ENCODE assay signal across 21 mouse cellular contexts in genomic region chr17:37203917-37204236, GRCm38 (mm10). TPM values are rescaled to one million over a fixed set of nuclear protein-coding genes. Genes with fewer than 3 reads are reported as not detected.
DNase-seq lines count a peak whose midpoint lies in the region; ATAC-seq and TF ChIP-seq lines count a peak whose summit lies in the region.
"Had no signal": no experiment of that assay in that cellular context is flagged by ENCODE, and none has a peak within 500 bp of the region (broad histone marks: within the 10 kb centered on the region; RNA-seq: fewer than 3 reads in every experiment).

No protein-coding gene starts in this region.

- ATAC-seq in forebrain, embryonic 12.5 days (ENCODE audit: low FRiP score), result peak; percentile 55
- ATAC-seq in midbrain, embryonic 12.5 days (ENCODE audit: low FRiP score, low read depth), result peak; percentile 67
- no peak for ATAC-seq in midbrain, embryonic 14.5 days (ENCODE audit: low FRiP score, low TSS enrichment)
- ATAC-seq in megakaryocyte progenitor cell, adult 5-6 weeks (replicated peaks; ENCODE audit: poor library complexity), result peak; percentile 15; the same call in 1 of the 2 replicates
- 0 out of 2 replicates have a peak, but pooled peaks have one; percentile 12 for ATAC-seq in stomach, postnatal 0 days (ENCODE audit: low FRiP score, low TSS enrichment)

- peaks cover 5% of the 10 kb centered on the region; the same call in 1 of the 2 replicates for H3K27me3 ChIP-seq in forebrain, embryonic 12.5 days
- H3K27me3 ChIP-seq in forebrain, embryonic 10.5 days (ENCODE audit: poor library complexity, severe bottlenecking), result peaks cover 11% of the 10 kb centered on the region
- H3K27me3 ChIP-seq in midbrain, embryonic 12.5 days, result 0 out of 2 replicates have a peak, but pooled peaks cover 9% of the 10 kb centered on the region
- H3K27me3 ChIP-seq in midbrain, embryonic 14.5 days (ENCODE audit: control insufficient read depth, insufficient read depth, low read length), result no peaks in the 10 kb centered on the region
- H3K27me3 ChIP-seq in stomach, postnatal 0 days (ENCODE audit: control insufficient read depth, insufficient read depth, low read length), result no peaks in the 10 kb centered on the region
- H3K27me3 ChIP-seq: stomach, embryonic 15.5 days had no signal

- no peak overlapping the region for H3K27ac ChIP-seq in forebrain, embryonic 12.5 days
- H3K27ac ChIP-seq in forebrain, embryonic 10.5 days, result no peak overlapping the region
- no peak overlapping the region for H3K27ac ChIP-seq in midbrain, embryonic 12.5 days (replicated peaks)
- H3K27ac ChIP-seq in midbrain, embryonic 14.5 days (replicated peaks; ENCODE audit: low read depth, low read length), result no peak overlapping the region
- no peak overlapping the region for H3K27ac ChIP-seq in stomach, postnatal 0 days (replicated peaks)
- H3K27ac ChIP-seq: heart, adult 2 months; stomach, embryonic 15.5 days had no signal

- WGBS in forebrain, embryonic 12.5 days, result 32% methylated on average over 3 of the region's 3 CpGs
- 34% methylated on average over 3 of the region's 3 CpGs for WGBS in forebrain, embryonic 10.5 days
- 33% methylated on average over 3 of the region's 3 CpGs for WGBS in midbrain, embryonic 12.5 days
- WGBS in midbrain, embryonic 14.5 days, result 32% methylated on average over 3 of the region's 3 CpGs
- 25% methylated on average over 3 of the region's 3 CpGs for WGBS in stomach, postnatal 0 days

- no peak overlapping the region for H3K4me3 ChIP-seq in forebrain, embryonic 12.5 days (replicated peaks)
- H3K4me3 ChIP-seq in forebrain, embryonic 10.5 days, result no peak overlapping the region
- H3K4me3 ChIP-seq in midbrain, embryonic 12.5 days, result no peak overlapping the region
- no peak overlapping the region for H3K4me3 ChIP-seq in midbrain, embryonic 14.5 days (replicated peaks; ENCODE audit: low read depth, low read length)
- H3K4me3 ChIP-seq in stomach, postnatal 0 days (ENCODE audit: low read depth, low read length), result no peak overlapping the region
- H3K4me3 ChIP-seq: heart, adult 2 months; stomach, embryonic 15.5 days had no signal

- no peaks in the 10 kb centered on the region for H3K36me3 ChIP-seq in forebrain, embryonic 12.5 days (replicated peaks)
- no peaks in the 10 kb centered on the region for H3K36me3 ChIP-seq in forebrain, embryonic 10.5 days (replicated peaks)
- H3K36me3 ChIP-seq in midbrain, embryonic 12.5 days, result no peaks in the 10 kb centered on the region
- no peaks in the 10 kb centered on the region for H3K36me3 ChIP-seq in midbrain, embryonic 14.5 days (ENCODE audit: control insufficient read depth, insufficient read depth, low read length)
- H3K36me3 ChIP-seq in stomach, postnatal 0 days (ENCODE audit: control insufficient read depth, insufficient read depth, low read length), result no peaks in the 10 kb centered on the region
- H3K36me3 ChIP-seq: stomach, embryonic 15.5 days had no signal

- no peak for DNase-seq in forebrain, embryonic 10.5 days (ENCODE audit: extremely low spot score, low spot score)
- DNase-seq in midbrain, embryonic 14.5 days, result no peak
- DNase-seq in stomach, postnatal 0 days (ENCODE audit: low spot score), result no peak
- DNase-seq in cerebellum, adult 9-10 months, result no peak
- DNase-seq in right cerebral cortex, postnatal 25 days, result no peak

- H3K9me3 ChIP-seq in forebrain, embryonic 12.5 days, result no peaks in the 10 kb centered on the region
- no peaks in the 10 kb centered on the region for H3K9me3 ChIP-seq in forebrain, embryonic 10.5 days
- H3K9me3 ChIP-seq in midbrain, embryonic 12.5 days, result no peaks in the 10 kb centered on the region
- H3K9me3 ChIP-seq in midbrain, embryonic 14.5 days (ENCODE audit: control insufficient read depth, low read length), result no peaks in the 10 kb centered on the region
- no peaks in the 10 kb centered on the region for H3K9me3 ChIP-seq in stomach, postnatal 0 days (ENCODE audit: control insufficient read depth, low read length)
- H3K9me3 ChIP-seq: stomach, embryonic 15.5 days had no signal

- H3K4me2 ChIP-seq in forebrain, embryonic 12.5 days, result no peak overlapping the region
- no peak overlapping the region for H3K4me2 ChIP-seq in midbrain, embryonic 12.5 days (replicated peaks)
- no peak overlapping the region for H3K4me2 ChIP-seq in midbrain, embryonic 14.5 days (ENCODE audit: low read length)
- H3K4me2 ChIP-seq in stomach, postnatal 0 days (replicated peaks; ENCODE audit: low read depth), result no peak overlapping the region
- H3K4me2 ChIP-seq: stomach, embryonic 15.5 days had no signal

- no peak overlapping the region for H3K9ac ChIP-seq in forebrain, embryonic 12.5 days
- H3K9ac ChIP-seq in midbrain, embryonic 12.5 days (replicated peaks), result no peak overlapping the region
- no peak overlapping the region for H3K9ac ChIP-seq in midbrain, embryonic 14.5 days (replicated peaks; ENCODE audit: low read length)
- no peak overlapping the region for H3K9ac ChIP-seq in stomach, postnatal 0 days (ENCODE audit: low read length)
- H3K9ac ChIP-seq: stomach, embryonic 15.5 days had no signal

- no peak for TF ChIP-seq CTCF in stomach, postnatal 0 days (IDR thresholded peaks at IDR 0.05; ENCODE audit: low read depth)

- no peaks in the 10 kb centered on the region for H3K4me1 ChIP-seq in forebrain, embryonic 12.5 days
- H3K4me1 ChIP-seq in forebrain, embryonic 10.5 days, result no peaks in the 10 kb centered on the region
- no peaks in the 10 kb centered on the region for H3K4me1 ChIP-seq in midbrain, embryonic 12.5 days
- H3K4me1 ChIP-seq in midbrain, embryonic 14.5 days (ENCODE audit: control insufficient read depth, insufficient read depth, low read length), result no peaks in the 10 kb centered on the region
- H3K4me1 ChIP-seq in stomach, postnatal 0 days (replicated peaks; ENCODE audit: control insufficient read depth, insufficient read depth), result no peaks in the 10 kb centered on the region
- H3K4me1 ChIP-seq: stomach, embryonic 15.5 days had no signal

- TF ChIP-seq EP300 in stomach, postnatal 0 days (optimal IDR thresholded peaks at IDR 0.05), result no peak

RNA-seq across cellular contexts. Expression of gene Olfr94, which starts 3.1 kb away (rescaled TPM):
- not detected in 2 replicates for polyA plus RNA-seq in forebrain, embryonic 12.5 days (2016; fragmentation: Nextera tagmentation; extraction: Ambion mirVana)
- not detected in 2 replicates for polyA plus RNA-seq in forebrain, embryonic 10.5 days (2016; fragmentation: Nextera tagmentation; extraction: Ambion mirVana)
- polyA plus RNA-seq in midbrain, embryonic 12.5 days (2016; fragmentation: Nextera tagmentation; extraction: Ambion mirVana), result not detected in 2 replicates
- polyA plus RNA-seq in midbrain, embryonic 14.5 days (2014; fragmentation: Nextera tagmentation; extraction: Ambion mirVana), result not detected in 2 replicates
- total RNA-seq in megakaryocyte progenitor cell, adult 5-6 weeks (2015), result not detected in 2 replicates
- not detected in 2 replicates for total RNA-seq in megakaryocyte progenitor cell, adult 5-6 weeks (2017)
- 0.16 and 0.19 TPM in 2 replicates for polyA plus RNA-seq in stomach, postnatal 0 days (2015; fragmentation: Nextera tagmentation; extraction: Ambion mirVana)
- total RNA-seq: adrenal gland, postnatal 4 days; gastrocnemius, postnatal 10 days; heart, adult 2 months; layer of hippocampus, postnatal 10 days; left cerebral cortex, postnatal 14 days; liver, adult 2 months had no signal
- polyA plus RNA-seq: embryonic facial prominence, embryonic 11.5 days; heart, adult 2 months; heart, postnatal 0 days; inflammation-experienced regulatory T-cells, adult 6 months; liver, adult 2 months; lung, adult 2 months; Patski; small intestine, adult 2 months; stomach, embryonic 15.5 days had no signal

RNA-seq across cellular contexts. Expression of gene Olfr95, which starts 9.0 kb away (rescaled TPM):
- 0.06 TPM in 1 of 2 replicates, not detected in the other for polyA plus RNA-seq in forebrain, embryonic 12.5 days (2016; fragmentation: Nextera tagmentation; extraction: Ambion mirVana)
- polyA plus RNA-seq in forebrain, embryonic 10.5 days (2016; fragmentation: Nextera tagmentation; extraction: Ambion mirVana), result not detected in 2 replicates
- polyA plus RNA-seq in midbrain, embryonic 12.5 days (2016; fragmentation: Nextera tagmentation; extraction: Ambion mirVana), result not detected in 2 replicates
- polyA plus RNA-seq in midbrain, embryonic 14.5 days (2014; fragmentation: Nextera tagmentation; extraction: Ambion mirVana), result not detected in 2 replicates
- not detected in 2 replicates for total RNA-seq in megakaryocyte progenitor cell, adult 5-6 weeks (2015)
- not detected in 2 replicates for total RNA-seq in megakaryocyte progenitor cell, adult 5-6 weeks (2017)
- polyA plus RNA-seq in stomach, postnatal 0 days (2015; fragmentation: Nextera tagmentation; extraction: Ambion mirVana), result not detected in 2 replicates
- total RNA-seq: adrenal gland, postnatal 4 days; gastrocnemius, postnatal 10 days; heart, adult 2 months; layer of hippocampus, postnatal 10 days; left cerebral cortex, postnatal 14 days; liver, adult 2 months had no signal
- polyA plus RNA-seq: embryonic facial prominence, embryonic 11.5 days; heart, adult 2 months; heart, postnatal 0 days; inflammation-experienced regulatory T-cells, adult 6 months; liver, adult 2 months; lung, adult 2 months; Patski; small intestine, adult 2 months; stomach, embryonic 15.5 days had no signal

RNA-seq across cellular contexts. Expression of gene Ubd, which starts 10.2 kb away (rescaled TPM):
- polyA plus RNA-seq in forebrain, embryonic 12.5 days (2016; fragmentation: Nextera tagmentation; extraction: Ambion mirVana), result not detected in 2 replicates
- not detected in 2 replicates for polyA plus RNA-seq in forebrain, embryonic 10.5 days (2016; fragmentation: Nextera tagmentation; extraction: Ambion mirVana)
- polyA plus RNA-seq in midbrain, embryonic 12.5 days (2016; fragmentation: Nextera tagmentation; extraction: Ambion mirVana), result not detected in 2 replicates
- not detected in 2 replicates for polyA plus RNA-seq in midbrain, embryonic 14.5 days (2014; fragmentation: Nextera tagmentation; extraction: Ambion mirVana)
- 0.22 TPM in 1 of 2 replicates, not detected in the other for total RNA-seq in megakaryocyte progenitor cell, adult 5-6 weeks (2015)
- total RNA-seq in megakaryocyte progenitor cell, adult 5-6 weeks (2017), result 0.27 TPM in 1 of 2 replicates, not detected in the other
- 0.15 and 0.27 TPM in 2 replicates for polyA plus RNA-seq in stomach, postnatal 0 days (2015; fragmentation: Nextera tagmentation; extraction: Ambion mirVana)
- total RNA-seq: adrenal gland, postnatal 4 days; gastrocnemius, postnatal 10 days; heart, adult 2 months; layer of hippocampus, postnatal 10 days; left cerebral cortex, postnatal 14 days had no signal
- polyA plus RNA-seq: embryonic facial prominence, embryonic 11.5 days; heart, postnatal 0 days; lung, adult 2 months; stomach, embryonic 15.5 days had no signal

RNA-seq across cellular contexts. Expression of gene Olfr96, which starts 16.1 kb away (rescaled TPM):
- polyA plus RNA-seq in forebrain, embryonic 12.5 days (2016; fragmentation: Nextera tagmentation; extraction: Ambion mirVana), result not detected in 2 replicates
- polyA plus RNA-seq in forebrain, embryonic 10.5 days (2016; fragmentation: Nextera tagmentation; extraction: Ambion mirVana), result not detected in 2 replicates
- not detected in 2 replicates for polyA plus RNA-seq in midbrain, embryonic 12.5 days (2016; fragmentation: Nextera tagmentation; extraction: Ambion mirVana)
- not detected in 2 replicates for polyA plus RNA-seq in midbrain, embryonic 14.5 days (2014; fragmentation: Nextera tagmentation; extraction: Ambion mirVana)
- total RNA-seq in megakaryocyte progenitor cell, adult 5-6 weeks (2015), result not detected in 2 replicates
- not detected in 2 replicates for total RNA-seq in megakaryocyte progenitor cell, adult 5-6 weeks (2017)
- not detected in 2 replicates for polyA plus RNA-seq in stomach, postnatal 0 days (2015; fragmentation: Nextera tagmentation; extraction: Ambion mirVana)
- total RNA-seq: adrenal gland, postnatal 4 days; gastrocnemius, postnatal 10 days; heart, adult 2 months; layer of hippocampus, postnatal 10 days; left cerebral cortex, postnatal 14 days; liver, adult 2 months had no signal
- polyA plus RNA-seq: embryonic facial prominence, embryonic 11.5 days; heart, adult 2 months; heart, postnatal 0 days; inflammation-experienced regulatory T-cells, adult 6 months; liver, adult 2 months; lung, adult 2 months; Patski; small intestine, adult 2 months; stomach, embryonic 15.5 days had no signal

RNA-seq across cellular contexts. Expression of gene Olfr97, which starts 33.3 kb away (rescaled TPM):
- polyA plus RNA-seq in forebrain, embryonic 12.5 days (2016; fragmentation: Nextera tagmentation; extraction: Ambion mirVana), result not detected in 2 replicates
- polyA plus RNA-seq in forebrain, embryonic 10.5 days (2016; fragmentation: Nextera tagmentation; extraction: Ambion mirVana), result not detected in 2 replicates
- not detected in 2 replicates for polyA plus RNA-seq in midbrain, embryonic 12.5 days (2016; fragmentation: Nextera tagmentation; extraction: Ambion mirVana)
- not detected in 2 replicates for polyA plus RNA-seq in midbrain, embryonic 14.5 days (2014; fragmentation: Nextera tagmentation; extraction: Ambion mirVana)
- total RNA-seq in megakaryocyte progenitor cell, adult 5-6 weeks (2015), result not detected in 2 replicates
- total RNA-seq in megakaryocyte progenitor cell, adult 5-6 weeks (2017), result not detected in 2 replicates
- not detected in 2 replicates for polyA plus RNA-seq in stomach, postnatal 0 days (2015; fragmentation: Nextera tagmentation; extraction: Ambion mirVana)
- total RNA-seq: adrenal gland, postnatal 4 days; gastrocnemius, postnatal 10 days; heart, adult 2 months; layer of hippocampus, postnatal 10 days; left cerebral cortex, postnatal 14 days; liver, adult 2 months had no signal
- polyA plus RNA-seq: embryonic facial prominence, embryonic 11.5 days; heart, adult 2 months; heart, postnatal 0 days; inflammation-experienced regulatory T-cells, adult 6 months; liver, adult 2 months; lung, adult 2 months; Patski; small intestine, adult 2 months; stomach, embryonic 15.5 days had no signal
